Mouse (Mus musculus) cerebellum, postnatal 10 days (tissue): Measurements from ENCODE around the gene Rgl1.

Experiments used
- DNase-seq, 2 experiments: peaks; one replicate each; pipeline ENCODE4 v3.0.0; 2021; ENCODE audit warnings: mixed read lengths in 2 of 2

Rgl1 gene

GRCm38 (mm10) chr1:152538817-152539216 lies 227.3 kb downstream of the Rgl1 start:
- no peak for DNase-seq

DNA sequence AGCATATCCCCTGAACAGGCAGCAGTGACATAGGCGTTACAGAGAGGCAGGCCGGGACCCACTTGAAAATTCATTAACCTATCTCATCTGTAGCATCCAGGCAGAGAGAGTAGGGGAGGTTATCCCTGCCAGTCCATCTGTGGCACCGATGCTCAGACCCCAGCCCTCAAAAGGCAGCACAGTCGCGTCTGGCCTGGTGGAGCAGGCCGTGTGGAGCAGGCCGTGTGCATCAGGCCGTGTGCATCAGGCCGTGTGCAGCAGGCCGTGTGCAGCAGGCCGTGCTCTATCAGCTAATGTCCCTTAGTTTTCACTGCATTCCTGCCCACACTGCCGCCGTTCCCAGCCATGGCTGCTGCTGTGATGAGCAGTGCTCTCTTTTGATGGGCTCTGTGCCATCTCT lies 229.0 kb downstream of the Rgl1 start:
- peak in 1 of 2 experiments; percentile 17 for DNase-seq

GRCm38 (mm10) chr1:152536416-152537018 lies 229.6 kb downstream of the Rgl1 start:
- peak; percentile 29 to 35 for DNase-seq

GRCm38 (mm10) chr1:152534531-152534930 lies 231.6 kb downstream of the Rgl1 start:
- no peak for DNase-seq

DNA sequence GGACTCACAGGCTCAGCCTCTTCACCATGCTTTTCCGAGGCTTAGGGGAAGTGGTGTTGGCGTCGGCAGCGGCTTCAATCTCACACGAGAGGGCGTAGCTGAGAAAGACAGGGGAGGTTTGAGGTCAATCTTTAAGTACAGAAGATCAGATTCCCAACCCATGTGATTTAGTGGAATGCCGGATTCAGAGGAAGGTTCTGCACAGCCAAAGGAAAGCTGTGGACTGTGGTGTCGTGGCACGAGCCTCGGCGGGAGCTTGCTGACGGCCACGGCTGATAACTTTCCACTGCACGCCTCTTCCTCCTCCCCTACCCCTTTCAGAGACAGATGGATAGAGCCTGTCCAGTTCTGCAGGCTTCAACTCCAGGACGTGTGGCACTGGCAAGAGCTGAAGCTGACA lies 234.7 kb downstream of the Rgl1 start:
- DNase-seq: peak in 1 of 2 experiments; percentile 26

DNA sequence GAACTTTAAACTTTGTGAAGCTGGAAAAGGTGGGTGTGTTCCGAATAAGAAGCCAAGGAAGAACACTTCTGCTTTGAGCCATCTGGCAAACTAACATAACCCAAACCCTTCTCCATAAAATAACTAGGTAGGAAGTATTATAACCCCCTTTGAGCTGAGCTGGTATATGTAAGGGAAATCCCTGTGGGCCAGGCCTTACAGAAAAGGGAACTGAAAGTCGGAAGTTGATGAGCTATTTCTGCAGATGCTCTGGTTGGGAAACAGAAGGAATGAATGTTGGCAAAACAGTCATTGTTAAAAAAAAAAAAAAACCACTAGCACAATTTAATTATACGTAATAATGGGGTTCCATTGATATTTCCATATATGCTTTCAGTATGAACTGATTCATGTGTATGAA lies 237.4 kb downstream of the Rgl1 start:
- DNase-seq: no peak

- no peak for DNase-seq
Observed at GRCm38 (mm10) chr1:152528214-152528613, 237.9 kb downstream of the Rgl1 start.

DNA sequence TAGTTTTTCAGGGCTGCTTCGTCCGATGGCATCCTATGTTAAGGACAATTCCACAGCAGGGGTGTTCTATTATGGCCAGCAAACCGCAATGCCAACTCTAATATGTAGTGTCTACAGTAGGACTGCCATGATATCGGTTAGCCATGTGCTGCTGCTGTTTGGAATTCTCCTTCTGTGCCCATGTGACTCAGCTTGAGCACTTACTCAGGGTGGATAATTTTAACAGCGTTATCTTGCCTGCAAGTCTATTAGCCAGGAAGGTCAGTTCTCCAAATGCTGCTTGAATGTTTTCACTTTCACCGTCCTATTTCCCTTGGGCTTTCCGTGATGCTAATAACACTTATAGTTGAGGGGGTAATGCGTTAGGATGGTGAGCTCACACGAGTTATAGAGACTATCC lies 240.0 kb downstream of the Rgl1 start:
- no peak for DNase-seq

DNA sequence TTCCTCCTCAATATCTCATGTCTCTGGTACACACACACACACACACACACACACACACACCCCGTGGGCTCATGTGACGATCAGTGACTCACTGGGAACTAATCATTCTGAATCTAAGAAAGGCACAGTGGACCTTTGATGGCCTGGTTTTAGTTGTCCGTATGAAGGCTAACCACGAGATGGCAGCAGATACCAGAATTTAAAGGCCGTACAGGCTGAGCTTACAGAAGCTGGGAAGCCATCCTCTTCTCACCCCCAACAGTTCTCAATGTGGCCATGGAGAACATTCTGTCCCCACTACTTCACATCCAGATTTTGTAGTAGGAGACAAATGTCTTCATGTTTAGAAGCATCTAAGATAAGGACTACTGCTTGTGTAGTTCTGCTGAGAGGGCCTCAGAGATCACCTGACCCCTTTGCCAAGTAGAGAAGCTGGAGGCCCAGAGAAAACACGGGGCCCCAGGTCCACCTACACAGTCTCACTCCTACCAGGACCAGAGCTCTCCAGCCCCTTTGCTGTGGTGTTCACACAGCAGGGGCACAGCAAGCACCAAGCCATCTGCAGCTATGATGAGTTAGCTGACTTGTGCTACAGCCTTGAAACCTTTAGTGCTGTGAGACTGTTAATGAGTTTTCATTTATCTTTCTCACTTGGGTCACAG lies 241.0 kb downstream of the Rgl1 start:
- DNase-seq: peak; percentile 87 to 88

GRCm38 (mm10) chr1:152524098-152524892 lies 241.9 kb downstream of the Rgl1 start:
- no peak for DNase-seq

DNA sequence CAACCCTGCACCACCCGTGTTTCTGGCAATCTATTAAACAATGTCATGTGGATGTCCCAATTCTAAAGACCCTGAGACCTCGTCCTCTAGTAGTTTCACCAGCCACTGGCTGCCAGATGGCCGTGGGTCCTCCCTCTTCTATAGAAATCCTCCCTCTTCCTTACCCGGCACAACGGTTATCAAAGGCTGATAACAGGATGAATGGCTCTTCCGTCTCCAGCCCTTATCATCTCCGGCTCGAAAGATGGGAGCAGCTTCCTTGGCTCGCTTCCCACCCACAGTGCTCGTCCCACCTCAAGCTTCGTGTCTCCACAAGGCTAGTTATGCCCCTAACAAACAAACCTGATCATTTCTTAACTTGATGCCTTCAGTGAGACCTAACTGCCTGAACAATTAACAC lies 242.9 kb downstream of the Rgl1 start:
- no peak for DNase-seq

- DNase-seq: no peak
Observed at GRCm38 (mm10) chr1:152522226-152522625, 243.9 kb downstream of the Rgl1 start.

GRCm38 (mm10) chr1:152520798-152521575 lies 245.2 kb downstream of the Rgl1 start:
- DNase-seq: peak; percentile 77 to 81

DNA sequence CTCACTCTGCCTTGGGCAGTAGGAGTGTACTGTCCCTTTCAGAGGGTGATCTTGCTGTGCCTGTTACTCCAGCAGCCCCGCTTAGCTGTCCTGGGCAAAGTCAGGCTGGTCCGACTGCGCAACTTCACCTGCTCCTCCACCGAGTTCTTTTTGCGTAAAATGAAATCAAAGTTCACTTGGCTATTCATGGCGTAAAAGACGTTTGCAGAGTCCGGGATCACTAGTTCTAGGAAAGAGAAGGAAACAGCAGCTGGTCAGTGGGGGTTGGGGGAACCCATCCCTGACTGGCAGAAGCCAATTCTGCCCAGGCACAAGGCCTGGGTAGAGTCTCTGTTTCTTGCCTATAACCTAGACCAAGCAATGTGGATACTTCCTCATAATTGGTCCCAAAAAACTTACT lies 247.2 kb downstream of the Rgl1 start:
- no peak for DNase-seq

DNA sequence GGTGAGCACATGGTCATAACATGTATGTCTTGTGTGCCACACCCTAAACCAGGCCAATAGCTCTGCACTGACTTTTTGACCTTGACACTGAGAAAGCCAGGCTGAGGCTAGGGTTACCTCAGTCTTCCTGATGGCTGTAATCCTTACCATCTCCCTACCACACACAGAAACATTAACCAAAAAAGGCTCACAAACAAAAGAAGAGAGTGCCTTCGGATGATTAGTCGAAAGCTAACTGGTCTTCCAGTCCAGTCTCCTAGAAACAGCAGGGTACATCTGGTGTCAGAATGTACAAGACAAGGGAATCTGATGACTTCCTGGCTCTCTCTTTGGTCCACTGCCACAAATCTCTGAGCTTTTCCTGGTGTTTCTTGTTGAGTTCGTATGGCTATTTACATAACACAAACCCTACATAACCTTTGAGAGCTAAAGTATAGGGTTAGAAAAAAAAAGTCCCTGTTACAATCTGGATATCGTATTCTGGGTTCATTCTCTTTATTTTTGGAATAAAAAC lies 249.0 kb downstream of the Rgl1 start:
- DNase-seq: no peak

DNA sequence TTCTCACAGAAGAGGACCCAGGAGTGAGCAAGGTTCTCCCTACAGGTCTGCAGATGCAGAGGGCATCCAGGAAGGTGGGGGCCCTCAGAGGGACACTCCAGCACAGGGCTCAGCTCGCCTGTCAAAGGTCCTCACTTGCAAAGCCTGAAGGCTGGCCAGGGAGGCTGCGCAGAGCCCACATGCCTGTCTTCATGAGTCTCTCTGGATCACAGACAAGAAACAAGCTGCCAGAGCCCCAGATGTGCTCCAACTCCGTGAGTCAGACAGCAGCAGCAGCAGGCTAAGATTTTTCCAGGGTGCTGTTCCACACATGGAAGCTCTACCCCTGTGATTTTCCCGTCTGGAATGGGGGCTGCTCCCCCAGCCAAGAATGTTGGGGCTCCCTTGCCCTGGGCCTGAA lies 251.9 kb downstream of the Rgl1 start:
- DNase-seq: no peak

DNA sequence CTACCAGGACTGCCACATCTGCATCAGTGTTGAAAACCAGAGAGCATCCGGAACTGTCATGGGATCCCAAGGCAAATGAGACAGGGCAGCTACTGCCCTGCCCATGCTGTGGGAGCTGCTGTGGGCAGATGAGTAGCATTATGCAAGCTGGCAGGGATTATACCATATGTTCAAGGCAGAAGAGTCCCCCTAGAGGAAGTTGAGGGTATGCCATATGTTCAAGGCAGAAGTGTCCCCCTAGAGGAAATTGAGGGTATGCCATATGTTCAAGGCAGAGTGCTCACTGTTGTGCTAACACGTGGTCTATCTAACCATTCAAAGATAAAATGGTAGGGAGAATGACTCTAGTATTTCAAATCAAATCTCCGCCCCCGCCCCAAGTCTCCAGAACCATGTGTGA lies 254.9 kb downstream of the Rgl1 start:
- DNase-seq: peak in 1 of 2 experiments; percentile 52

DNA sequence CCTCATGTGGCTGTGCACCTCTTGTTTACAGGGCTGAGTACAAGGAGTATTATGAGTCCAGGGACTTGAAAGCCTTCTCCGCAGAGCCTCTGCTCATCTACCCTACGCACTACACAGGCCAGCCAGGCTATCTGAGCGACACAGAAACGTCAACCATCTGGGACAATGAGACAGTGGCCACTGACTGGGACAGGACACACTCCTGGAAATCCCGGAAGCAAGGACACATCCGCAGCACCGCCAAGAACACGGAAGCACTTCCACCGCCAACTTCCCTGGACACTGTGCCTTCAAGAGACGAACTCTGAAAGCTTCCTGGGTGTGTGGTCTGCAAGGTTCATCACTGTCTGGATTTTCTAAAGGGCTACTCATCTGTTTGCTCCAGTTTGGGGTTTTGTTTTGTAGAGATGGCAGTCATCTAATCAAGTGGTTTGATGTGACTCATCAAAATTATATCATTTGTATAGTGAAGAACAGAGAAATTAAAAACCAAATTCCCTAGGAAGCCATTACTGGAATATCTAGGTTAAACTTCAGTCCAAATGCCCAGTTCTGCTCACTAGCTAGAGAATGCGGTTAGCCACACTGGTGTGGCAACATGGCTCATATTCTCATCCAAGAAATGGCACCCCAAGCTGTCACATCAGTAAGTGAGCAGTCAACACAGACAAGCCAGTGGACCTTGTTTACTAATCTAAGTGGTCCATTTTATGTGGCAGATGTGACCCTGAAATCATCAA lies 257.5 kb downstream of the Rgl1 start:
- no peak for DNase-seq

DNA sequence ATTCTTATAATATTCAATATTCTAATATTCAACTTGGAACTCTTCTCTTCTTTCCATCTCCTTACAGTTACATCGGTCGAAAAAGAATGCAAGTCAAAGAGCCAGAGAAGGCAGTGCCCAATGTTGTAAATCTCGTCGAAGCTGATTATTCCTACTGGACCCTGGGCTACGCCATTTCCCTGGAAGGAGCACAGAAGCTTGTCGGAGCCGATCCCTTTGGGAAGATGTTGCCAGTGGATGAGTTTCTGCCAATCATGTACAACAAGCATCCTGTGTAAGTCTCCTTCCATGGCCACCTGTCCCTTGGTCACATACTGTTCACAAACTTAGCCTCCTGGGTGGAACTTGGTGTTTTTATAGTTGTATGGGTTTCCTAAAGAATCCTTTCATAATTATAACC lies 259.4 kb downstream of the Rgl1 start:
- no peak for DNase-seq

DNA sequence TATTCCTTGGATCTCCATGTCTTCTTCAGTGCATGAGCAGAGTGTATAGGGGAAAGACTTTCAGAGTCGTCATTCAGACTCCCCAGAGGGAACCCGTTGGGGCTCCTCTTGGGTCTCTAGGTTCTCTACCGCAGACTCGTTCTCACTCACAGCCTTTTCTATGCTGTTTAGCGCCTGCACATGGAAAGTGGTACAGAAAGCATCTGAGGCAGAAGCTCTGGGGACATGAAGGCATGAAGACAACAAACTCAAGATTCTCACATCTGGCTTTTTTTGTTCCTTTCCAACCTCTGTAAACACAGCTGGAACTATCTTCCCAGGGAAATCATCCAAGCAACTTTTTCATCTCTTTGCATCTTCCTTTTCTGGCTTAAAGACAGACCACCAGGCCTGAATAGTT lies 260.0 kb downstream of the Rgl1 start:
- no peak for DNase-seq

DNA sequence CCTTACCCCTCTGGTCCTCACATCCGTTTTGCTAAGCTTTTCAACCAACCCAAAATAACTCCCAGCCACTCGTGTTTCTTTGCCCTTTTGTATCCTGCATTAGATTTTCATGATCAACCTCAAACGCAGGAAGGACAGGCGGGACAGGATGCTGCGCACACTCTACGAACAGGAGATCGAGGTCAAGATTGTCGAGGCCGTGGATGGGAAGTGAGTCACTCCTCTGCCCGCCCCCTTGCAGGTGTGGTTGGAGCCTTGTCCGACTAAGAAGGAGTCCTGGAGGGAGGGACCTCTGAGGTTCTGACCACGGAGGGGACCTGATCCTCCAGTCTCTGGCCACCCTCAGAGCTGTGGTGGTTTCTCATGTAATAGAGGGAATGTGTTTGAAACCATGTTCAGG lies 266.3 kb downstream of the Rgl1 start:
- DNase-seq: no peak

- no peak for DNase-seq
Observed at GRCm38 (mm10) chr1:152497581-152497980, 268.6 kb downstream of the Rgl1 start.
